Mouse (Mus musculus) ES-E14 (cell line): ENCODE measurements around the gene Upk1a.

Experiments
- CHD2 ChIP-seq: IDR thresholded peaks from 2 replicates; pipeline ENCODE4 v1.6.1; 2014; ENCODE audit warnings: mild to moderate bottlenecking, low read depth, low read length, inconsistent platforms
- HCFC1 ChIP-seq: IDR thresholded peaks from 2 replicates; pipeline ENCODE4 v1.6.1; 2012; ENCODE audit warnings: low read length, inconsistent platforms, borderline replicate concordance; ENCODE audit not compliant: insufficient read depth
- MAFK ChIP-seq: IDR thresholded peaks from 2 replicates; pipeline ENCODE4 v1.6.1; 2014; ENCODE audit warnings: mild to moderate bottlenecking, low read depth, low read length, inconsistent platforms; ENCODE audit not compliant: insufficient read depth
- ZC3H11A ChIP-seq: IDR thresholded peaks from 2 replicates; pipeline ENCODE4 v1.6.1; 2012; ENCODE audit warnings: low read depth, mild to moderate bottlenecking, inconsistent platforms, low read length, borderline replicate concordance
- ZNF384 ChIP-seq: IDR thresholded peaks from 2 replicates; pipeline ENCODE4 v1.6.1; 2012; ENCODE audit warnings: low read depth, low read length, inconsistent platforms

DNA sequence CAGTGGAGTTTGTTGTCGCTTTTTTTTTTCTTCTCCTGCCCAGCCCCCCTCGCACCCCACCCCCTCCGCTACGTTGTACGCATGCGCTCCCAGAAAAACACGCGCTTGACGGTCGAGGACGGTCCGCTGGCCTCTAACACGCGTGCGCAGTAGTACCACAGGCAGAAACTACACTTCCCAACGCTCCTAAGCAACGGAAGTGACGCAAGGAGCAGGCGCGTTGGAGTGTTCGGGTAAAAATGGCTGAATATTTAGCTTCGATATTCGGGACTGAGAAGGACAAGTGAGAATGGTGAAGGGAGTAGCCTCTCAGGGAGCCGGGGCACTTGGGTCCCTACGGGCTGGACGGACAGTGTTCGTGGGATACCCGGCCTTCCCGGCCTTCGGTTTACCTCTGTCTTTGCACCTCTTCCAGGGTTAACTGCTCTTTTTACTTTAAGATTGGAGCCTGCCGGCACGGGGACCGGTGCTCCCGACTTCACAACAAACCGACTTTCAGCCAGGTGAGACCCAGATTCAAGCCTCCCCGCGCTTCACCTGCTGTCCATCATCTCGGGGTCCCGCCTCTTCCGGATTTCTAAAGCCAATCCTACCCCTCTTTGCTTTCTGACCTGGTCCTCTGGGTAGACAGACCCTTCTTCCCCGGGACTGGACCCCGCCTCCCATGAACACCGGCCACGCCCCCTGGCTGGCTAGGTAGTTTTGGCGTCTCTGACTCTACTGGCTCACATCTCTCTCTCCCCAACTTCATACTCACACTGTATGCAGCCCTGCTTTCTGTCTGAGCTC, 49.3 kb downstream of the Upk1a start, which contains the start of the genes U2af1l4, Gm49396 and Psenen:
- TF ChIP-seq ZNF384: peak; percentile 82
- TF ChIP-seq CHD2: no peak
- TF ChIP-seq MAFK: no peak
- TF ChIP-seq HCFC1: peak; percentile 95
- no peak for TF ChIP-seq ZC3H11A
